Mouse (Mus musculus): ENCODE results near the gene Prl3d2. TPM values are rescaled to one million over a fixed set of nuclear protein-coding genes. Genes with fewer than 3 reads are reported as not detected.
"Not testable (repeated sequence)": the region's sequence is repeated elsewhere in the genome, so short reads cannot be mapped to it uniquely, and the experiment has no call there.

Prl3d2 gene
- not detected in 2 replicates for polyA plus RNA-seq (2015; fragmentation: Nextera tagmentation; extraction: Ambion mirVana)

- H3K4me3 ChIP-seq (ENCODE audit: low read depth, low read length); H3K36me3 ChIP-seq (ENCODE audit: control insufficient read depth, insufficient read depth); H3K4me1 ChIP-seq (replicated peaks; ENCODE audit: control insufficient read depth, insufficient read depth, low read length); H3K27me3 ChIP-seq (replicated peaks; ENCODE audit: control insufficient read depth, insufficient read depth, low read length); H3K27ac ChIP-seq (ENCODE audit: low read depth, low read length); H3K9ac ChIP-seq (ENCODE audit: low read depth, low read length); H3K4me2 ChIP-seq (replicated peaks; ENCODE audit: low read depth); H3K9me3 ChIP-seq (ENCODE audit: control insufficient read depth); ATAC-seq: not testable (repeated sequence)
- 82% methylated on average over 4 of the region's 4 CpGs for WGBS
These were observed at the start of gene Prl3d2 for GRCm38 (mm10) chr13:27121398-27121797. Gene Prl3d2, plus strand, starts transcription at chr13:27121698.

GRCm38 (mm10) chr13:27093890-27094289 lies 27.6 kb upstream of the Prl3d2 start, which contains the start of gene Prl3d1:
Gene Prl3d1, plus strand, starts transcription at chr13:27094190.
- 93% methylated on average over 5 of the region's 5 CpGs for WGBS
- not testable (repeated sequence) for H3K9me3 ChIP-seq (ENCODE audit: control insufficient read depth); ATAC-seq; H3K9ac ChIP-seq (ENCODE audit: low read depth, low read length); H3K27me3 ChIP-seq (replicated peaks; ENCODE audit: control insufficient read depth, insufficient read depth, low read length); H3K4me1 ChIP-seq (replicated peaks; ENCODE audit: control insufficient read depth, insufficient read depth, low read length); H3K4me3 ChIP-seq (ENCODE audit: low read depth, low read length); H3K4me2 ChIP-seq (replicated peaks; ENCODE audit: low read depth); H3K27ac ChIP-seq (ENCODE audit: low read depth, low read length); H3K36me3 ChIP-seq (ENCODE audit: control insufficient read depth, insufficient read depth)

- Histone ChIP-seq H3K27ac (ENCODE audit: low read depth, low read length) (no peak overlapping the region), H3K4me3 (ENCODE audit: low read depth, low read length) (no peak overlapping the region), H3K36me3 (ENCODE audit: control insufficient read depth, insufficient read depth) (no peaks in the 10 kb centered on the region), H3K4me2 (replicated peaks; ENCODE audit: low read depth) (no peak overlapping the region), H3K9me3 (ENCODE audit: control insufficient read depth) (no peaks in the 10 kb centered on the region), H3K27me3 (replicated peaks; ENCODE audit: control insufficient read depth, insufficient read depth, low read length) (no peaks in the 10 kb centered on the region), H3K4me1 (replicated peaks; ENCODE audit: control insufficient read depth, insufficient read depth, low read length) (no peaks in the 10 kb centered on the region), H3K9ac (ENCODE audit: low read depth, low read length) (no peak overlapping the region)
- TF ChIP-seq CTCF (IDR thresholded peaks at IDR 0.05; ENCODE audit: low read depth) = no peak
- WGBS = 46% methylated on average over 1 of the region's 1 CpGs
- ATAC-seq = no peak
These were observed 26.8 kb downstream of the Prl3d2 start for GRCm38 (mm10) chr13:27148264-27148663.

GRCm38 (mm10) chr13:27156490-27156889 lies 35.0 kb downstream of the Prl3d2 start, which contains the start of gene Prl3d3:
Gene Prl3d3, plus strand, starts transcription at chr13:27156790.
- not testable (repeated sequence) for H3K9ac ChIP-seq (ENCODE audit: low read depth, low read length); H3K4me1 ChIP-seq (replicated peaks; ENCODE audit: control insufficient read depth, insufficient read depth, low read length); H3K4me2 ChIP-seq (replicated peaks; ENCODE audit: low read depth); ATAC-seq; H3K27me3 ChIP-seq (replicated peaks; ENCODE audit: control insufficient read depth, insufficient read depth, low read length); H3K27ac ChIP-seq (ENCODE audit: low read depth, low read length); H3K36me3 ChIP-seq (ENCODE audit: control insufficient read depth, insufficient read depth); H3K9me3 ChIP-seq (ENCODE audit: control insufficient read depth); H3K4me3 ChIP-seq (ENCODE audit: low read depth, low read length)
- 68% methylated on average over 2 of the region's 3 CpGs for WGBS

Other genes starting within 250 kb of the Prl3d2 start
- not detected in 2 replicates for gene Prl, start 64.1 kb upstream of the Prl3d2 start, polyA plus RNA-seq (2015; fragmentation: Nextera tagmentation; extraction: Ambion mirVana)
- not detected in 2 replicates for gene Prl3d1, start 27.5 kb upstream of the Prl3d2 start, polyA plus RNA-seq (2015; fragmentation: Nextera tagmentation; extraction: Ambion mirVana)
- not detected in 2 replicates for gene Prl3d3, start 35.1 kb downstream of the Prl3d2 start, polyA plus RNA-seq (2015; fragmentation: Nextera tagmentation; extraction: Ambion mirVana)
- not detected in 2 replicates for gene Prl3c1, start 75.0 kb downstream of the Prl3d2 start, polyA plus RNA-seq (2015; fragmentation: Nextera tagmentation; extraction: Ambion mirVana)
- gene Prl3b1, start 120.1 kb downstream of the Prl3d2 start, polyA plus RNA-seq (2015; fragmentation: Nextera tagmentation; extraction: Ambion mirVana) = not detected in 2 replicates
- gene Prl3a1, start 137.7 kb downstream of the Prl3d2 start, polyA plus RNA-seq (2015; fragmentation: Nextera tagmentation; extraction: Ambion mirVana) = not detected in 2 replicates
- gene Prl6a1, start 190.9 kb downstream of the Prl3d2 start, polyA plus RNA-seq (2015; fragmentation: Nextera tagmentation; extraction: Ambion mirVana) = 1.7 and 1.9 TPM in 2 replicates
- not detected in 2 replicates for gene Prl8a2, start 224.0 kb downstream of the Prl3d2 start, polyA plus RNA-seq (2015; fragmentation: Nextera tagmentation; extraction: Ambion mirVana)